Mouse (Mus musculus) intestine, embryonic 14.5 days (tissue): ENCODE data around the gene Cd274. TPM values are rescaled to one million over a fixed set of nuclear protein-coding genes. Genes with fewer than 3 reads are reported as not detected.

Experiments
- ATAC-seq: fragments of 200-750 bp; cut with Nextera tagmentation; replicated peaks from 2 replicates; pipeline ENCODE4 v1.8.0; 2017; ENCODE audit warnings: low read depth, moderate number of reproducible peaks, moderate TSS enrichment, moderate library complexity; ENCODE audit not compliant: low FRiP score, low TSS enrichment
- DNase-seq: peaks from one replicate; pipeline ENCODE4 v3.0.0-alpha.2; 2018; ENCODE audit warnings: low spot score
- H3K27ac ChIP-seq: fragments of 300-500 bp; sonication (generic); 2 replicates; pipeline ENCODE4 v1.5.1; 2014; ENCODE audit warnings: low read depth, mild to moderate bottlenecking, control low read depth
- H3K27me3 ChIP-seq: fragments of 300-500 bp; sonication (generic); replicated peaks from 2 replicates; pipeline ENCODE4 v1.6.1; 2014; ENCODE audit warnings: low read length, control low read depth; ENCODE audit not compliant: control insufficient read depth, insufficient read depth
- H3K36me3 ChIP-seq: fragments of 300-500 bp; sonication (generic); 2 replicates; pipeline ENCODE4 v1.6.1; 2014; ENCODE audit warnings: low read length, control low read depth; ENCODE audit not compliant: control insufficient read depth, insufficient read depth
- H3K4me1 ChIP-seq: fragments of 300-500 bp; sonication (generic); replicated peaks from 2 replicates; pipeline ENCODE4 v1.6.1; 2014; ENCODE audit warnings: low read length, control low read depth, mixed read lengths; ENCODE audit not compliant: control insufficient read depth, insufficient read depth
- H3K4me2 ChIP-seq: fragments of 300-500 bp; sonication (generic); 2 replicates; pipeline ENCODE4 v1.6.1; 2014; ENCODE audit warnings: low read length
- H3K4me3 ChIP-seq: fragments of 300-500 bp; sonication (generic); 2 replicates; pipeline ENCODE4 v1.5.1; 2014; ENCODE audit warnings: low read depth, low read length, control low read depth, mixed read lengths
- H3K9ac ChIP-seq: fragments of 300-500 bp; sonication (generic); 2 replicates; pipeline ENCODE4 v1.6.1; 2014; ENCODE audit warnings: mild to moderate bottlenecking, low read length
- H3K9me3 ChIP-seq: fragments of 300-500 bp; sonication (generic); 2 replicates; pipeline ENCODE4 v1.6.1; 2016; ENCODE audit warnings: low read length, control low read depth; ENCODE audit not compliant: control insufficient read depth
- WGBS: fragments of 180-500 bp; shearing (Covaris S2); extraction: QIAGEN DNeasy Blood & Tissue Kit; methylation state at CpG from one replicate; pipeline ENCODE4 v1.1.7; 2014; 5-methylcytosine and 5-hydroxymethylcytosine counted together
- polyA plus RNA-seq: library from polyadenylated mRNA; unstranded; fragments of >200 nt; fragmentation: Nextera tagmentation; extraction: Ambion mirVana; gene quantifications from 2 replicates; pipeline ENCODE4 v1.2.1, GENCODE M21; 2014

Gene Cd274
- polyA plus RNA-seq, 1 experiment from 2014 or later, result 0.47 TPM

GRCm38 (mm10) chr19:29336624-29337023 lies 30.6 kb upstream of the Cd274 start:
- H3K4me2 ChIP-seq, result no peak overlapping the region
- no peak overlapping the region for H3K9ac ChIP-seq
- H3K4me3 ChIP-seq, result no peak overlapping the region
- H3K9me3 ChIP-seq, result no peaks in the 10 kb centered on the region
- no peak overlapping the region for H3K27ac ChIP-seq
- no peaks in the 10 kb centered on the region for H3K27me3 ChIP-seq
- WGBS, result 90% methylated on average over 2 of the region's 2 CpGs
- no peaks in the 10 kb centered on the region; the same call in 1 of the 2 replicates for H3K4me1 ChIP-seq
- ATAC-seq, result no peak
- DNase-seq, result no peak
- H3K36me3 ChIP-seq, result no peaks in the 10 kb centered on the region

- Histone ChIP-seq H3K9me3 (no peaks in the 10 kb centered on the region), H3K36me3 (no peaks in the 10 kb centered on the region), H3K4me3 (no peak overlapping the region), H3K4me1 (no peaks in the 10 kb centered on the region), H3K4me2 (no peak overlapping the region), H3K27me3 (no peaks in the 10 kb centered on the region), H3K27ac (no peak overlapping the region), H3K9ac (no peak overlapping the region)
- WGBS, result 85% methylated on average over 4 of the region's 4 CpGs
- ATAC-seq (no peak), DNase-seq (no peak)
Observed at GRCm38 (mm10) chr19:29341029-29341428, 26.2 kb upstream of the Cd274 start.

GRCm38 (mm10) chr19:29342281-29342680 lies 25.0 kb upstream of the Cd274 start:
- H3K4me3 ChIP-seq, result no peak overlapping the region
- no peak for DNase-seq
- H3K9ac ChIP-seq, result no peak overlapping the region
- H3K9me3 ChIP-seq, result no peaks in the 10 kb centered on the region
- no peak for ATAC-seq
- H3K4me1 ChIP-seq, result no peaks in the 10 kb centered on the region
- WGBS, result 74% methylated on average over 6 of the region's 6 CpGs
- H3K27ac ChIP-seq, result no peak overlapping the region
- no peaks in the 10 kb centered on the region for H3K36me3 ChIP-seq
- no peaks in the 10 kb centered on the region for H3K27me3 ChIP-seq
- H3K4me2 ChIP-seq, result no peak overlapping the region

- ATAC-seq, result no peak
- Histone ChIP-seq H3K36me3 (peaks cover 6% of the 10 kb centered on the region; the same call in 1 of the 2 replicates), H3K4me3 (no peak overlapping the region), H3K27me3 (no peaks in the 10 kb centered on the region), H3K9ac (no peak overlapping the region), H3K27ac (no peak overlapping the region), H3K4me1 (no peaks in the 10 kb centered on the region), H3K9me3 (no peaks in the 10 kb centered on the region), H3K4me2 (no peak overlapping the region)
- DNase-seq, result no peak
Observed at GRCm38 (mm10) chr19:29344868-29345267, 22.4 kb upstream of the Cd274 start.

GRCm38 (mm10) chr19:29345636-29346035 lies 21.6 kb upstream of the Cd274 start:
- Histone ChIP-seq H3K4me1 (no peaks in the 10 kb centered on the region), H3K9me3 (no peaks in the 10 kb centered on the region), H3K9ac (no peak overlapping the region), H3K27ac (no peak overlapping the region), H3K27me3 (no peaks in the 10 kb centered on the region), H3K4me3 (no peak overlapping the region), H3K4me2 (no peak overlapping the region), H3K36me3 (peaks cover 9% of the 10 kb centered on the region; the same call in 1 of the 2 replicates)
- 85% methylated on average over 6 of the region's 6 CpGs for WGBS
- no peak for ATAC-seq
- no peak for DNase-seq

GRCm38 (mm10) chr19:29350991-29351390 lies 16.3 kb upstream of the Cd274 start:
- Histone ChIP-seq H3K27ac (no peak overlapping the region), H3K4me1 (no peaks in the 10 kb centered on the region), H3K27me3 (no peaks in the 10 kb centered on the region), H3K9me3 (no peaks in the 10 kb centered on the region), H3K9ac (no peak overlapping the region), H3K4me2 (no peak overlapping the region), H3K4me3 (no peak overlapping the region), H3K36me3 (peaks cover 14% of the 10 kb centered on the region)
- WGBS, result 57% methylated on average over 5 of the region's 5 CpGs
- no peak for DNase-seq
- no peak for ATAC-seq

- H3K4me3 ChIP-seq, result peak overlapping the region; percentile 28
- 4% methylated on average over 20 of the region's 20 CpGs for WGBS
- peak; percentile 75 for ATAC-seq
- H3K36me3 ChIP-seq, result peaks cover 33% of the 10 kb centered on the region
- no peak overlapping the region for H3K9ac ChIP-seq
- DNase-seq, result peak; percentile 94
- peak overlapping the region; percentile 51 for H3K4me2 ChIP-seq
- H3K27me3 ChIP-seq, result no peaks in the 10 kb centered on the region
- peaks cover 5% of the 10 kb centered on the region; the same call in 1 of the 2 replicates for H3K4me1 ChIP-seq
- H3K27ac ChIP-seq, result no peak overlapping the region
- no peaks in the 10 kb centered on the region for H3K9me3 ChIP-seq
Observed at GRCm38 (mm10) chr19:29354895-29355877, 12.1 kb upstream of the Cd274 start.

- no peak overlapping the region for H3K4me3 ChIP-seq
- H3K36me3 ChIP-seq, result peaks cover 33% of the 10 kb centered on the region
- WGBS, result 86% methylated on average over 11 of the region's 11 CpGs
- no peaks in the 10 kb centered on the region for H3K9me3 ChIP-seq
- H3K27ac ChIP-seq, result no peak overlapping the region
- H3K4me2 ChIP-seq, result no peak overlapping the region
- no peak for DNase-seq
- peaks cover 13% of the 10 kb centered on the region for H3K4me1 ChIP-seq
- no peak overlapping the region for H3K9ac ChIP-seq
- no peak for ATAC-seq
- no peaks in the 10 kb centered on the region for H3K27me3 ChIP-seq
Observed at GRCm38 (mm10) chr19:29356281-29356680, 11.0 kb upstream of the Cd274 start.

- ATAC-seq, result no peak
Observed at GRCm38 (mm10) chr19:29360251-29360650, 7.0 kb upstream of the Cd274 start.

More at GRCm38 (mm10) chr19:29360251-29360650, 7.0 kb upstream of the Cd274 start:
- Histone ChIP-seq H3K9ac (no peak overlapping the region), H3K4me1 (peaks cover 20% of the 10 kb centered on the region), H3K9me3 (no peaks in the 10 kb centered on the region), H3K27ac (no peak overlapping the region), H3K4me3 (no peak overlapping the region), H3K4me2 (peak overlapping the region; percentile 84), H3K27me3 (no peaks in the 10 kb centered on the region), H3K36me3 (peaks cover 28% of the 10 kb centered on the region)
- DNase-seq, result no peak
- 62% methylated on average over 5 of the region's 5 CpGs for whole genome bisulfite sequencing
